Mouse (Mus musculus) neural tube, embryonic 12.5 days (tissue): ENCODE results near the gene Xrcc1. TPM values are rescaled to one million over a fixed set of nuclear protein-coding genes. Genes with fewer than 3 reads are reported as not detected.

Experiments
- ATAC-seq: fragments of 200-750 bp; cut with Nextera tagmentation; 2 replicates; pipeline ENCODE4 v1.8.0; 2017; ENCODE audit warnings: low read depth, mild to moderate bottlenecking, moderate TSS enrichment, moderate library complexity; ENCODE audit not compliant: low FRiP score
- H3K27ac ChIP-seq: fragments of 300-500 bp; sonication (generic); 2 replicates; pipeline ENCODE4 v1.5.1; 2016
- H3K27me3 ChIP-seq: fragments of 300-500 bp; sonication (generic); replicated peaks from 2 replicates; pipeline ENCODE4 v1.6.1; 2016; ENCODE audit warnings: mild to moderate bottlenecking
- H3K36me3 ChIP-seq: fragments of 300-500 bp; sonication (generic); 2 replicates; pipeline ENCODE4 v1.6.1; 2016; ENCODE audit warnings: mild to moderate bottlenecking
- H3K4me1 ChIP-seq: fragments of 300-500 bp; sonication (generic); 2 replicates; pipeline ENCODE4 v1.6.1; 2016
- H3K4me2 ChIP-seq: fragments of 300-500 bp; sonication (generic); replicated peaks from 2 replicates; pipeline ENCODE4 v1.6.1; 2016; ENCODE audit warnings: mild to moderate bottlenecking
- H3K4me3 ChIP-seq: fragments of 300-500 bp; sonication (generic); 2 replicates; pipeline ENCODE4 v1.5.1; 2016
- H3K9ac ChIP-seq: fragments of 300-500 bp; sonication (generic); 2 replicates; pipeline ENCODE4 v1.6.1; 2016; ENCODE audit warnings: mild to moderate bottlenecking
- H3K9me3 ChIP-seq: fragments of 300-500 bp; sonication (generic); 2 replicates; pipeline ENCODE4 v1.6.1; 2016; ENCODE audit warnings: mild to moderate bottlenecking
- WGBS: fragments of 180-500 bp; shearing (Covaris S2); methylation state at CpG from one replicate; pipeline ENCODE4 v1.1.7; 2016; 5-methylcytosine and 5-hydroxymethylcytosine counted together
- polyA plus RNA-seq: library from polyadenylated mRNA; unstranded; fragments of >200 nt; fragmentation: Nextera tagmentation; extraction: Ambion mirVana; gene quantifications from 2 replicates; pipeline ENCODE4 v1.2.1, GENCODE M21; 2016

Gene Xrcc1
- 83.4 and 89.8 TPM in 2 replicates for polyA plus RNA-seq

DNA sequence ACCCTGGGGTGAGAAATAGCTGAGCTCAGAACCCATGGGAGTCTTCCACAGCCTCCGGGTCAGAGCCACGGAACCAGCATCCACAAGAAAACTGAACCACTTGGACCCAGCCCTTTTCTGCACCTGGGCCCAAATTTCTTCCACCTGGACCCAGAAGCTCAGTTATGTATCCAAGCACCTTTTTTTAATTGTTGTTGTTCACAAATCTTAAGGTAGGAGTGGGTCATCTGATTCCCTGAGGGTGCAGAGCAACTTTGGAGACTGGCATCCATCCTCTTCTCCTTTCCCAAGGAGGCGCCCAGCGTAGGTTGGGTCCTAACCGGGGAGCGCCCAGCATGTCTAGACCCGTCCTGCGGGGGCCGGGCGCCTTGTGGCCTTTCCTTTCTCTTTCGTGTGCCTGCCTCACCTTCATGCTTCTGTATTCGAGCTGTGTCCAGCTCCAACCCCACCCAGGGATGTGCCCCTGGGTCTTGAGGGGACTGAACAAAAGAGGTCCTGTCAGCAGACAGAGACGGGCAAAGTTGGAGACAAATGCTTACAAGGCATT lies at the start of gene Xrcc1, which contains the start of gene Pinlyp:
Gene Xrcc1 (plus strand): TSS at position 222 of the 547 bp plus-strand sequence.
Gene Pinlyp (minus strand): TSS at position 51 of the 547 bp plus-strand sequence.
- H3K4me2 ChIP-seq: peak within 1 kb of the TSS; percentile 81
- H3K27ac ChIP-seq: no peak within 1 kb of the TSS
- H3K9me3 ChIP-seq: no peaks in the 10 kb centered on the region
- ATAC-seq: 0 out of 2 replicates have a peak, but pooled peaks have one; percentile 12
- no peaks in the 10 kb centered on the region for H3K27me3 ChIP-seq
- H3K9ac ChIP-seq: peak within 1 kb of the TSS; percentile 74
- WGBS: 34% methylated on average over 13 of the region's 13 CpGs
- peaks cover 14% of the 10 kb centered on the region for H3K36me3 ChIP-seq
- peaks cover 17% of the 10 kb centered on the region for H3K4me1 ChIP-seq
- peak within 1 kb of the TSS; percentile 76 for H3K4me3 ChIP-seq

DNA sequence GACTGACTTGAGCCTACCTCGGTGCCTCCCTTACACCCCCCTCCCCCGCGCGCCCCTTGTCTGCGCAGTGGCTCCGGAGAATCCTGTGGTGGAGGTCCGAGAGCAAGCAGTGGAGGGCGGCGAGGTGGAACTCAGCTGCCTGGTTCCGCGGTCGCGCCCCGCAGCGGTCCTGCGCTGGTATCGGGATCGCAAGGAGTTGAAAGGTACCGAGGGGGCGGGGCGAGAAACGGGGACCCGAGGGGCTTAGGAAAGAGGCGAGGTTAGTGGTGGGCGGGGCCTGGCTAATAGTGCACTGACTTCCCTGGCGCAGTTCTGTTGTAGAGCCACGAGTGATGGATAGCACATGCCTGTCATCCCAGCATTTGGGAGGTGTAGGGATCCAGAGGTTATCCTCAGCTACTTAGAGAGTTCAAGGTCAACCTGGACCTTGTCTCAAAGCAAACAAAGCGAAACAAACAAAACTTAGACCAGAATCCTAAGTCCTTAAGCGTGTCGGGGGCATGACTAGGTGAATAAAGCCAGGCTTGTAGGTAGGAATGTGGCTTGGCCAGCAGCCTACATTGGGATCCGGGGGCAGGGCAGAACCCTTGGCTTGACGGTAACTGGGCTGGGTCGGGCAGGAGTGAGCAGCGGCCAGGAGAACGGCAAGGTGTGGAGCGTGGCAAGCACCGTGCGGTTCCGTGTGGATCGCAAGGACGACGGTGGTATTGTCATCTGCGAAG lies 46.1 kb upstream of the Xrcc1 start:
- no peak for ATAC-seq

DNA sequence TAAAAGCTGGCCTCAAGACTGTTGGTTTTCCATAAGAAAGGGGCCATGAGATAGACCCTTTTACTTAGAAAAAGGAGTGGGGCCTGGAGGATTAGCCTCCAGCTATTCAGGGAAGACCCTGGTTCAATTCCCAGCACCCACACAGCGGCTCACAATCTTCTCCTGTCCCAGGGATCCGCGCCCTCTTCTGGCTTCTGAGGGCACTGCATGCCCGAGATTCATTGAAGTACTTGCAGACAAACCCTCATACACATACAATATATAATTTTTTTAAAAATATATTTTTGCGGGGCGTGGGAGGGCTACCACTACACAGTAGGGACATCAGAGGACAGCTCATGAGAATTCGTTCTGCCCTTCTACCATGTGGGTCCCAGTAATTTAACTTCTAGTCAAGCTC lies 45.2 kb upstream of the Xrcc1 start:
- no peak overlapping the region for H3K9ac ChIP-seq
- H3K9me3 ChIP-seq: 0 out of 2 replicates have a peak, but pooled peaks cover 3% of the 10 kb centered on the region
- H3K27ac ChIP-seq: no peak overlapping the region
- peaks cover 30% of the 10 kb centered on the region for H3K4me1 ChIP-seq
- no peak overlapping the region for H3K4me3 ChIP-seq
- peaks cover 11% of the 10 kb centered on the region; the same call in 1 of the 2 replicates for H3K27me3 ChIP-seq
- no peak overlapping the region for H3K4me2 ChIP-seq
- H3K36me3 ChIP-seq: peaks cover 50% of the 10 kb centered on the region
- no peak for ATAC-seq
- WGBS: 33% methylated on average over 7 of the region's 7 CpGs

More for the DNA sequence above, 46.1 kb upstream of the Xrcc1 start:
- H3K9ac ChIP-seq: no peak overlapping the region
- peak overlapping the region; percentile 42 for H3K4me2 ChIP-seq
- H3K36me3 ChIP-seq: peaks cover 51% of the 10 kb centered on the region
- H3K27me3 ChIP-seq: peaks cover 11% of the 10 kb centered on the region; the same call in 1 of the 2 replicates
- H3K9me3 ChIP-seq: 0 out of 2 replicates have a peak, but pooled peaks cover 3% of the 10 kb centered on the region
- peaks cover 21% of the 10 kb centered on the region for H3K4me1 ChIP-seq
- 0 out of 2 replicates have a peak overlapping the region, but pooled peaks have one; percentile 7 for H3K4me3 ChIP-seq
- WGBS: 16% methylated on average over 43 of the region's 43 CpGs
- H3K27ac ChIP-seq: no peak overlapping the region

DNA sequence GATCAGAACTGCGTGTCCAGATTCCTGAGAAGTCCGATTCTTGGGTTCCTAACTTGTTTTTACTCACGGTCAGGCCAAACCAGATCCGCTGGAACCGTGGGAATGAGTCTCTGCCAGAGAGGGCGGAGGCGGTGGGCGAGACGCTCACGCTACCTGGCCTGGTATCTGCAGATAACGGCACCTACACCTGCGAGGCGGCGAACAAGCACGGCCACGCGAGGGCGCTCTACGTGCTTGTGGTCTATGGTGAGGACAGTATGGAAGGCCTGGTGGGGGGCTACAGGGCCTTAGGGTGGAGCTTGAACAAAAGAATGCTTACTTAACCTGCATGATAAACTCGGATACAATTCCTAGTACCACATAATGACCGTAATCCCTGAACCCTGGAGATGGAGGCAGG lies 44.6 kb upstream of the Xrcc1 start:
- ATAC-seq: no peak
- peaks cover 50% of the 10 kb centered on the region for H3K36me3 ChIP-seq
- 0 out of 2 replicates have a peak, but pooled peaks cover 3% of the 10 kb centered on the region for H3K9me3 ChIP-seq
- no peak overlapping the region for H3K4me2 ChIP-seq
- no peak overlapping the region for H3K9ac ChIP-seq
- H3K4me3 ChIP-seq: no peak overlapping the region
- peaks cover 11% of the 10 kb centered on the region; the same call in 1 of the 2 replicates for H3K27me3 ChIP-seq
- no peak overlapping the region for H3K27ac ChIP-seq
- H3K4me1 ChIP-seq: peaks cover 32% of the 10 kb centered on the region
- 53% methylated on average over 21 of the region's 21 CpGs for WGBS

DNA sequence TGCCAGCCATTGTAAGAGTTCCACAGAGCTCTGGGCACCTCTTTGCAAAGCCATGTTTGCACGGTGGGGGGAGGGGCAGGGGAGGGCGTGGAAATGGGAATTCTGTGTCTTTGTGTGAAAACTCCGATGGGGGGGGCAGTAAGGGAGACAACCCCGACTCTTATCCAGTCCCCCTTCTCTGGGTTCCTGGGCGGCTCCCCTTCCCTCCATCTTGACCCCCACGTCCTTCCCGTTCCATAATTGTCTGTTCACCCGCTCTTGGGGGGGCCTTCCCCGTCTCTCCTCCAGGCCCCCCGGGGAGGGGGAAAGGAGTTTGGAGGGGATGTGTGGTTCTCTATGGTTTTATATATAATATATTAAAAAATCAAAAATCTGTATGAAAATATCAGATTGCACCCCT lies 42.1 kb upstream of the Xrcc1 start:
- Histone ChIP-seq H3K27ac (no peak overlapping the region), H3K4me2 (no peak overlapping the region), H3K4me1 (peaks cover 39% of the 10 kb centered on the region), H3K27me3 (peaks cover 10% of the 10 kb centered on the region; the same call in 1 of the 2 replicates), H3K4me3 (no peak overlapping the region), H3K9ac (no peak overlapping the region), H3K9me3 (0 out of 2 replicates have a peak, but pooled peaks cover 3% of the 10 kb centered on the region), H3K36me3 (peaks cover 42% of the 10 kb centered on the region)
- WGBS: 25% methylated on average over 10 of the region's 10 CpGs
- no peak for ATAC-seq

DNA sequence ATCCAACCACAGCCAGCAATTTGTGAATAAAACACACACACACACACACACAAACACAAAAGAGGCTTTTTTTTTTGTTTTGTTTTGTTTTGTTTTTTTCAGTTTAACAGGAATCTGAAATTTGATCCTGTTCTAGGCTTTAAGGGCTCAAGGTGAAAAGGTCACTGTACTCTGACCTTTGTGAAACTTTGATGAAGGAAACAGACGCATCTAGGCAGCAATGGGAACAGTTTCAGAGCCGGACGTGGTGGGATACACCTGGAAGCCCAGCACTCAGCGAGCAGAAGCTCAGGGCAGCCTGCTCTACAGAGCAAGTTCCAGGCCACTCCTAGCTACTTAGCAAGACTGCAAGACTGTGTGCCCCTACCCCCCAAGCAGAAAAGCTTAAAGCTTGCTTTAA lies 41.2 kb upstream of the Xrcc1 start:
- Histone ChIP-seq H3K27ac (no peak overlapping the region; the same call in 1 of the 2 replicates), H3K9ac (no peak overlapping the region), H3K27me3 (peaks cover 5% of the 10 kb centered on the region; the same call in 1 of the 2 replicates), H3K4me3 (no peak overlapping the region), H3K9me3 (0 out of 2 replicates have a peak, but pooled peaks cover 3% of the 10 kb centered on the region), H3K4me1 (peaks cover 36% of the 10 kb centered on the region), H3K36me3 (peaks cover 36% of the 10 kb centered on the region), H3K4me2 (peak overlapping the region; percentile 79; the same call in 1 of the 2 replicates)
- no peak for ATAC-seq
- 12% methylated on average over 4 of the region's 4 CpGs for WGBS

DNA sequence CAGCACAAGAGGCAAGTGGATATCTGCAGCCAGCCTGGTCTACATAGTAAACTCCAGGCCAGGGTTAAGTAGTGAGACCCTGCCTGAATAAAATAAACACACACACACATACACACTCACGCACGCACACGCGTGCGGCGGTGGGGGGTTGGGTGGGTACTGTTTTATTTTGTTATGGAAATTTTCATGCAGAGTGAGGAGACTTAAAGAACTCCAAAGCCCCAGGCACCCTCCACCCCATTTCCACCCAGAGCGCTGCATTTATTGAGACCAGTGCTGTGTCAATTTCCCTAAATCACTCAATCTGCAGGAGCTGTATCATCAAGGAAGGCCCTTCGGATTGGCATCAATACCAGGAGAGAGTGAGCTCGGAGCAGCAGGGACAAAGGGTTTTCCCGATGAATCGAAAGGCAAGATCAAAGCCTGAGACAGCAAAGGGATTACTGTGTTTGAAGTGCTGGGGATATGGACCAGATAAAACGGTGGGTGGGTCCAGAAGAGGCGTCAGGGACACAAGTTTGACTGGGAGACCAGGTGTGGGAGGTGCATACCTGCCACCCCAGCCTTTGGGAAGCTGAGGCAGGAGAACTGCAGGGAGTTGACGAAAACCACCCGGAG lies 40.5 kb upstream of the Xrcc1 start:
- H3K4me3 ChIP-seq: 0 out of 2 replicates have a peak overlapping the region, but pooled peaks have one; percentile 7
- peaks cover 35% of the 10 kb centered on the region for H3K4me1 ChIP-seq

DNA sequence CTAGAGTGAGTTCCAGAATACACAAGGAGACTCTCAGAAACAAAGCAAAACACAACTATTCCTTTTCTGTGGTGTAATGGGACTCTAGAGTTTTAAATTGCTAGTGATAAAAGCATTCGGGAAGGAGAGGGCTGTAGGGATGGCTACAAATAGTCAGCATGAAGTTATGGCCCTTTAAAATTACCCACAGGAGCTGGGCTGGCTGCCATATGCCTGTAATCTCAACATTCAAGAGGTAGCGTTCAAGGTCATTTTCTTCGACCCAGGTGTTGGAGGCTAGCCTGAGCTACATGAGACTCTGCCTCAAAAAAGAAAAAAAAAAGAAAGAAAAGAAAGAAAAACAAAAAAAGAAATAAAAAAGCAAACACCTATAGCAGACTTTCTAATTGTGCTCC lies 40.0 kb upstream of the Xrcc1 start:
- 11% methylated on average over 3 of the region's 3 CpGs for WGBS
- Histone ChIP-seq H3K4me2 (peak overlapping the region; percentile 79), H3K9ac (peak overlapping the region; percentile 95), H3K4me3 (peak overlapping the region; percentile 55), H3K9me3 (no peaks in the 10 kb centered on the region), H3K27ac (no peak overlapping the region), H3K4me1 (peaks cover 35% of the 10 kb centered on the region), H3K36me3 (peaks cover 32% of the 10 kb centered on the region), H3K27me3 (no peaks in the 10 kb centered on the region)
- ATAC-seq: no peak

More for the DNA sequence above, 40.5 kb upstream of the Xrcc1 start:
- Histone ChIP-seq H3K27me3 (peaks cover 1% of the 10 kb centered on the region; the same call in 1 of the 2 replicates), H3K36me3 (peaks cover 32% of the 10 kb centered on the region), H3K27ac (no peak overlapping the region; the same call in 1 of the 2 replicates), H3K4me2 (peak overlapping the region; percentile 79), H3K9ac (peak overlapping the region; percentile 95; the same call in 1 of the 2 replicates), H3K9me3 (0 out of 2 replicates have a peak, but pooled peaks cover 3% of the 10 kb centered on the region)
- 12% methylated on average over 15 of the region's 15 CpGs for WGBS
- no peak for ATAC-seq

DNA sequence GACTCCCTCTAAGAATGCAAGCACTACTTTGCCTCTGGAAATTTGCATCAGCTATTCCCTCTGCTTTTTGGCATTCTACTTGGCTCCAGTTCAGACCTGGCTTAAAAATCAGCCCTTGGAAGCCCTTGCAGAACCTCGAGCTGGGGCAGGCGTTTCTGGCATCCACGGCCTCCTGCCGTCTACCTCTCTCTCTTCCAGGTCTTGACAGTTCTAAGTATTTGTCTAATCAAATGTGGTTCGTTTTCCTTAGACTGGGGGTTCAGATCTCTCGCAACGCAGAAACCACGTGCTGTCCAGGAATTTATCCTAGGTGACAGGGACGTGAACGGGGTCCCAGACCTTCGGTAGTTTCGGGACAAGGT lies 39.6 kb upstream of the Xrcc1 start:
- Histone ChIP-seq H3K4me3 (peak overlapping the region; percentile 55), H3K9ac (peak overlapping the region; percentile 95), H3K9me3 (no peaks in the 10 kb centered on the region), H3K36me3 (peaks cover 32% of the 10 kb centered on the region), H3K27me3 (no peaks in the 10 kb centered on the region), H3K4me2 (peak overlapping the region; percentile 79), H3K27ac (peak overlapping the region; percentile 100), H3K4me1 (peaks cover 35% of the 10 kb centered on the region)
- 0 out of 2 replicates have a peak, but pooled peaks have one; percentile 3 for ATAC-seq
- under 1% methylated on average over 12 of the region's 12 CpGs for WGBS

DNA sequence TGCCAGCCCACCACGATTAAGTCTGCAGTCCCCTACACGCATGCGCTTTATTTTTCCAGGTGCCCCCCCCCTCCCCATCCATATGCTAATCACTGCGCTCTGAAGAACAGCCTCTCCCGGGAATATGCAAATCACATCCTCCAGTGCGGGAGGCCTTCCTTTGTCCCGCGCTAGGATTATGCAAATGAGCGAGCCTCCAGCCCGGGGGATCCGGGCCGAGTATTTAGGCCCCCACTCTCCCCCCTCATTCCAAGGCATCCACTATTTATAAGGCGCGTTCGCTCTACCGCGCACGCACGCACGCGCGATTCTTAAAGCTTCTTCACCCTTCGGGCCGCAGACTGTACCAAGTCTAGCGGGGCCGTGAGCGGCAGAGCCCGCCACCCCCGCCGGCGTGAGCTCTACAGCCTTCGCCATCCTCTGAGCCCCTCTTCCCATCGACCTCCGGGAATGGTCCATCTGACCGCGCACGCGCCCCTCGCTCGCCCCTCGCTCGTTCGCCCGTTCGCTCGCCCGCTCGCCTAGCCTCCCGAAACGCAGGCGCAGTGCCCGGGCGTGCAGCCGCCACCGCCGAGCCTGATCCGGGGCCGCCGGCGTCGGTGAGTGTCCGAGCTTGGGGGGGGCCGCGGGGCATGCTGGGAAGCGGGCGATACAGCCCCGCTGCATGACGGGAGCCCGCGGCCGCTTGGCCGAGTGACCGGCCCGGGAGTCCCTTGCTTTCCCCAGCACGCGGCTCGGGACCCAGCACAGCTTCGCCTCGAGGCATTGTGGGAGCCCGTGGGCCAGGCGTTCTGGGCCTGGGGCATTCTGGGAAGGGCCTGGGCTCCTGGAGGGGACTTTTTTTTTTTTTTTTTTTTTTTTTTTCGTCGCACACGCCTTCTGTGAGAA lies 39.0 kb upstream of the Xrcc1 start, which contains the start of gene Zfp428:
Gene Zfp428 (plus strand): TSS at position 169 of the 888 bp plus-strand sequence.
- H3K27ac ChIP-seq: peak within 1 kb of the TSS; percentile 100
- H3K9ac ChIP-seq: peak within 1 kb of the TSS; percentile 95
- no peaks in the 10 kb centered on the region for H3K27me3 ChIP-seq
- H3K36me3 ChIP-seq: peaks cover 28% of the 10 kb centered on the region
- H3K4me1 ChIP-seq: peaks cover 35% of the 10 kb centered on the region
- no peaks in the 10 kb centered on the region for H3K9me3 ChIP-seq
- WGBS: under 1% methylated on average over 84 of the region's 84 CpGs
- H3K4me2 ChIP-seq: peak within 1 kb of the TSS; percentile 79
- peak within 1 kb of the TSS; percentile 55 for H3K4me3 ChIP-seq
- ATAC-seq: peak; percentile 90

DNA sequence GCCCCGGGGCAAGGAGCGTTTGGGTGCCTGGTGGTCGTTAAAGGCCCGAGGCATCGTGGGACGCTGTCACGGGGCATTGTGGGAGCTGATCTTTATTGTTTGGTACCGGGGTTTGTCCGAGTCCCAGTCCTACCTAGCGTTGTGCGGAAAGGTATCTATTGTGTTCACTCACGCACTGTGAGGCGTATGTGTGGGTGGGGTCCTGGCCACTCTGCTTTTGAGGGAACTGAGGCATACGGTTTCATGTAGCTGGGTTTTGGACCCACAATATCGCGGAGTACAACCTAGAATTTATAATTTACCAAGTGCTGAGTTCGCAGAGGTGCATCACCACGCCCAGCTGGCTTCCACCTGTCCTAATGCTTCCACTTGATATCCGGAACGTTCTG lies 38.4 kb upstream of the Xrcc1 start:
- Histone ChIP-seq H3K9me3 (no peaks in the 10 kb centered on the region), H3K4me2 (peak overlapping the region; percentile 79), H3K4me3 (peak overlapping the region; percentile 55), H3K36me3 (peaks cover 25% of the 10 kb centered on the region), H3K27ac (peak overlapping the region; percentile 100), H3K4me1 (peaks cover 35% of the 10 kb centered on the region), H3K9ac (peak overlapping the region; percentile 95), H3K27me3 (no peaks in the 10 kb centered on the region)
- peak; percentile 34 for ATAC-seq
- 1% methylated on average over 20 of the region's 20 CpGs for WGBS
